Mouse (Mus musculus) C2C12 (cell line): ENCODE measurements around the gene Tst.
A peak's percentile ranks its signal among the peaks of the same experiment; 100 is the strongest.

Experiments used
- CTCF ChIP-seq: IDR thresholded peaks from one replicate; pipeline ENCODE4 v1.5.1; 2011; ENCODE audit not compliant: control insufficient read depth, insufficient read depth, insufficient read length
- FOSL1 ChIP-seq: IDR thresholded peaks from one replicate; pipeline ENCODE4 v1.8.0; 2011; ENCODE audit warnings: mild to moderate bottlenecking, low read length; ENCODE audit not compliant: poor library complexity, insufficient read depth, severe bottlenecking
- MAX ChIP-seq: IDR thresholded peaks from one replicate; pipeline ENCODE4 v1.6.1; 2011; ENCODE audit warnings: mild to moderate bottlenecking, control low read depth
- MYOD1 ChIP-seq: IDR thresholded peaks from one replicate; pipeline ENCODE4 v1.6.1; 2011; ENCODE audit warnings: low read depth; ENCODE audit not compliant: control insufficient read depth, insufficient read length
- MYOG ChIP-seq: IDR thresholded peaks from one replicate; pipeline ENCODE4 v1.6.1; 2011; ENCODE audit not compliant: control insufficient read depth, insufficient read length; ENCODE audit errors: extremely low read depth
- USF1 ChIP-seq: IDR thresholded peaks from one replicate; pipeline ENCODE4 v1.6.1; 2011; ENCODE audit warnings: low read depth, mild to moderate bottlenecking, control low read depth, moderate library complexity

- TF ChIP-seq FOSL1 (peak; percentile 85), CTCF (no peak), MAX (peak; percentile 29), MYOD1 (no peak), USF1 (no peak), MYOG (no peak)
Measured at GRCm38 (mm10) chr15:78449694-78450418, 44.1 kb upstream of the Tst start.
